Mouse (Mus musculus): ENCODE data around the gene Klhdc1. TPM values are rescaled to one million over a fixed set of nuclear protein-coding genes. Genes with fewer than 3 reads are reported as not detected.
A peak's percentile ranks its signal among the peaks of the same experiment; 100 is the strongest.

The Klhdc1 gene
- total RNA-seq (2021): 7.8 and 10.0 TPM in 2 replicates
- long read RNA-seq, experiment 1, transcript Klhdc1-201 (13 exons, 2,620 nt): major isoform, 10 of 21 reads
- long read RNA-seq, experiment 1, transcript Klhdc1-202 (2 exons, 228 nt): minor isoform, 5 of 21 reads
- long read RNA-seq, experiment 1, partial matches to known transcripts: 1 of 21 reads
- long read RNA-seq, experiment 1, other reads (novel, unspliced or antisense): 5 of 21 reads
- long read RNA-seq, experiment 2, transcript Klhdc1-202 (2 exons, 228 nt): major isoform, 8 of 14 reads
- long read RNA-seq, experiment 2, partial matches to known transcripts: 1 of 14 reads
- long read RNA-seq, experiment 2, other reads (novel, unspliced or antisense): 2 of 14 reads

GRCm38 (mm10) chr12:69240876-69241275 lies at the start of gene Klhdc1:
Gene Klhdc1, plus strand, starts transcription at chr12:69241176.
- no peak for DNase-seq

- no peak for DNase-seq
Observed at GRCm38 (mm10) chr12:69191396-69191795, 49.6 kb upstream of the Klhdc1 start.

- no peak for DNase-seq
Observed at GRCm38 (mm10) chr12:69192637-69193036, 48.3 kb upstream of the Klhdc1 start.

GRCm38 (mm10) chr12:69196444-69197377 lies 44.3 kb upstream of the Klhdc1 start, which contains the start of gene Gm49383:
Gene Gm49383, minus strand, starts transcription at chr12:69197104.
- peak; percentile 86 for DNase-seq

GRCm38 (mm10) chr12:69197378-69198163 lies 43.4 kb upstream of the Klhdc1 start:
- DNase-seq: peak; percentile 78

- peak; percentile 91 for DNase-seq
Observed at GRCm38 (mm10) chr12:69198164-69198535, 42.8 kb upstream of the Klhdc1 start, which contains the start of gene Dnaaf2. Gene Dnaaf2, minus strand, starts transcription at chr12:69198429.

- no peak for DNase-seq
Observed at GRCm38 (mm10) chr12:69198985-69199384, 42.0 kb upstream of the Klhdc1 start.

GRCm38 (mm10) chr12:69204052-69204833 lies 36.7 kb upstream of the Klhdc1 start, which contains the start of gene Gm49384:
Gene Gm49384, minus strand, starts transcription at chr12:69204267.
- DNase-seq: no peak

GRCm38 (mm10) chr12:69207396-69207795 lies 33.6 kb upstream of the Klhdc1 start:
- DNase-seq: no peak

GRCm38 (mm10) chr12:69207926-69208325 lies 33.0 kb upstream of the Klhdc1 start:
- no peak for DNase-seq

GRCm38 (mm10) chr12:69208520-69208919 lies 32.5 kb upstream of the Klhdc1 start:
- DNase-seq: no peak

GRCm38 (mm10) chr12:69210056-69210979 lies 30.7 kb upstream of the Klhdc1 start:
- DNase-seq: peak; percentile 27

GRCm38 (mm10) chr12:69211057-69211456 lies 29.9 kb upstream of the Klhdc1 start:
- no peak for DNase-seq

GRCm38 (mm10) chr12:69213186-69213777 lies 27.7 kb upstream of the Klhdc1 start:
- DNase-seq: no peak

- DNase-seq: no peak
Observed at GRCm38 (mm10) chr12:69214393-69214792, 26.6 kb upstream of the Klhdc1 start.

- peak; percentile 73 for DNase-seq
Observed at GRCm38 (mm10) chr12:69215000-69215785, 25.8 kb upstream of the Klhdc1 start.

- no peak for DNase-seq
Observed at GRCm38 (mm10) chr12:69216587-69216986, 24.4 kb upstream of the Klhdc1 start.

GRCm38 (mm10) chr12:69220613-69221277 lies 20.2 kb upstream of the Klhdc1 start:
- no peak for DNase-seq

Measured in adrenal gland, postnatal 14 days (tissue).